Mouse (Mus musculus) forebrain, embryonic 10.5 days (tissue): ENCODE data around the gene Lrrc4c. TPM values are rescaled to one million over a fixed set of nuclear protein-coding genes. Genes with fewer than 3 reads are reported as not detected.

Experiments
- DNase-seq: peaks from one replicate; pipeline ENCODE4 v3.0.0-alpha.2; 2017; ENCODE audit warnings: low spot score; ENCODE audit errors: extremely low spot score
- H3K27ac ChIP-seq: fragments of 300-500 bp; sonication (generic); 2 replicates; pipeline ENCODE4 v1.5.1; 2016; ENCODE audit warnings: mild to moderate bottlenecking
- H3K27me3 ChIP-seq: fragments of 300-500 bp; sonication (generic); 2 replicates; pipeline ENCODE4 v1.6.1; 2016; ENCODE audit warnings: mild to moderate bottlenecking; ENCODE audit not compliant: poor library complexity, severe bottlenecking
- H3K36me3 ChIP-seq: fragments of 300-500 bp; sonication (generic); replicated peaks from 2 replicates; pipeline ENCODE4 v1.6.1; 2016; ENCODE audit warnings: mild to moderate bottlenecking, moderate library complexity
- H3K4me1 ChIP-seq: fragments of 300-500 bp; sonication (generic); 2 replicates; pipeline ENCODE4 v1.6.1; 2016
- H3K4me3 ChIP-seq: fragments of 300-500 bp; sonication (generic); 2 replicates; pipeline ENCODE4 v1.5.1; 2016; ENCODE audit warnings: mild to moderate bottlenecking, moderate library complexity
- H3K9me3 ChIP-seq: fragments of 300-500 bp; sonication (generic); 2 replicates; pipeline ENCODE4 v1.6.1; 2016; ENCODE audit warnings: mild to moderate bottlenecking, moderate library complexity
- WGBS: fragments of 180-500 bp; shearing (Covaris S2); methylation state at CpG from one replicate; pipeline ENCODE4 v1.1.7; 2016; 5-methylcytosine and 5-hydroxymethylcytosine counted together
- polyA plus RNA-seq: library from polyadenylated mRNA; unstranded; fragments of >200 nt; fragmentation: Nextera tagmentation; extraction: Ambion mirVana; gene quantifications from 2 replicates; pipeline ENCODE4 v1.2.1, GENCODE M21; 2016

Gene Lrrc4c
- polyA plus RNA-seq, 1 experiment from 2014 or later: 5.0 TPM

DNA sequence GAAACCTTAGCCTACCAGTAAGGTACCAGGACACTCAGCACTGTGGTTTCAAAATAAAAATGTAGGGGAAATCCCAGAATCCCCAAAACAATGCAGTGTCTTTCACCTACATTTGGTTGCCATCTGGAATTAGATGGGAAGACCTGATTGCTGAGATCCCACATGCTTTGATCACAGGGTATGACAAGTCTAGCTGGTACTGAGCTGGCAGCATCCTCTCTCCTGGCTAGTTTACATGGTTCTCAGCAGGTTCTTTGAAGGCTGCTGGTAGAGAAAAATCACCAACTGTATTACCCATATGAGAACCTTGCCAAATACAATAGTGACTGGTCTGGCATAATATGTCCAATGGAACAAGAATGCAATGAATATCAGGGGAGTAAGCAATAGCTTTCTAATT, 405.4 kb downstream of the Lrrc4c start:
- Histone ChIP-seq H3K36me3 (no peaks in the 10 kb centered on the region), H3K4me3 (no peak overlapping the region), H3K4me1 (no peaks in the 10 kb centered on the region), H3K9me3 (no peaks in the 10 kb centered on the region), H3K27ac (no peak overlapping the region), H3K27me3 (no peaks in the 10 kb centered on the region)
- DNase-seq: no peak

DNA sequence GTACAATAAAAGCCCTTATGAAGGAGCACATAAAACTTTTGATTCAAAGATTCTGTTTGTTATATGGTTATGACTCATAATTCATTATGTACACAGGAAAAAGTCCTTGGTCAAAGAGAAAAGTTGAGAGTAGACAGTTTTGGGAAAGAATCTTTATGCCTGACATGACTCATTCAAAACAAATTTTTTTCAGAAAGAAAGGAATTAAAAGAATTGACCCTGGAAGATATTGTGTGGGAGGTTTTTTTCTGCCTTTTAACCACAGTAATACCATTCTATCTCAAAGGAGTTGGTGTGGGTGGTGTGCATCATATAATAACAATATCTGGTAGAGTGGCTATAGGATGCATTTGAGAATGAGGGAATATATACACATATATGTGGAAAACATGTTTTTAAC, 418.1 kb downstream of the Lrrc4c start:
- Histone ChIP-seq H3K27me3 (no peaks in the 10 kb centered on the region), H3K9me3 (no peaks in the 10 kb centered on the region), H3K4me3 (no peak overlapping the region), H3K36me3 (no peaks in the 10 kb centered on the region), H3K4me1 (no peaks in the 10 kb centered on the region), H3K27ac (no peak overlapping the region)
- no peak for DNase-seq

- Histone ChIP-seq H3K4me1 (no peaks in the 10 kb centered on the region), H3K9me3 (no peaks in the 10 kb centered on the region), H3K4me3 (no peak overlapping the region), H3K27ac (no peak overlapping the region), H3K36me3 (no peaks in the 10 kb centered on the region), H3K27me3 (no peaks in the 10 kb centered on the region)
- no peak for DNase-seq
Measured at GRCm38 (mm10) chr2:96755066-96755465, 437.1 kb downstream of the Lrrc4c start.

- Histone ChIP-seq H3K27ac (no peak overlapping the region), H3K36me3 (no peaks in the 10 kb centered on the region), H3K4me3 (no peak overlapping the region), H3K27me3 (no peaks in the 10 kb centered on the region), H3K4me1 (no peaks in the 10 kb centered on the region), H3K9me3 (no peaks in the 10 kb centered on the region)
- WGBS: 79% methylated on average over 1 of the region's 1 CpGs
- DNase-seq: no peak
Measured at GRCm38 (mm10) chr2:96757701-96758100, 439.7 kb downstream of the Lrrc4c start.

DNA sequence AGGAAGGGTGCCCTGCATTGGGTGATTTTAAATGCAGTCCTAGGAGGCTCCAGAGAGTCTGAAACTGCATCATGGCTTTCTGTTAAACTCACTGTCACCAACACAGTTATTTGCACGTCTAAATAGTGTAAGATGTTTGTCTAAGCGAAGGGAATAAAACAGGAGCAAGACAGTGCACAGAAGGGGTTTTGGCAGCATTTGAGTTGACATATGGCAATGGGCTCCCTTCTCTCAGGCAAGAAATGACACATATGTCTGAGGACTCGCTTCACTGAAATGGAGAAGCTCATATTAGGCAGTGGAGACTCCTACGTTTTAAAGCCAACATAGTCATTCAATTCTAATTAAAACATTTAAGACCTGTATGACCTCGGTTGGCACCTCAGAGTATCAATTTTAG, 445.6 kb downstream of the Lrrc4c start:
- no peak overlapping the region for H3K27ac ChIP-seq
- no peaks in the 10 kb centered on the region for H3K4me1 ChIP-seq
- H3K27me3 ChIP-seq: no peaks in the 10 kb centered on the region
- DNase-seq: no peak
- 90% methylated on average over 5 of the region's 5 CpGs for whole genome bisulfite sequencing
- no peaks in the 10 kb centered on the region for H3K9me3 ChIP-seq
- H3K36me3 ChIP-seq: no peaks in the 10 kb centered on the region
- no peak overlapping the region for H3K4me3 ChIP-seq

DNA sequence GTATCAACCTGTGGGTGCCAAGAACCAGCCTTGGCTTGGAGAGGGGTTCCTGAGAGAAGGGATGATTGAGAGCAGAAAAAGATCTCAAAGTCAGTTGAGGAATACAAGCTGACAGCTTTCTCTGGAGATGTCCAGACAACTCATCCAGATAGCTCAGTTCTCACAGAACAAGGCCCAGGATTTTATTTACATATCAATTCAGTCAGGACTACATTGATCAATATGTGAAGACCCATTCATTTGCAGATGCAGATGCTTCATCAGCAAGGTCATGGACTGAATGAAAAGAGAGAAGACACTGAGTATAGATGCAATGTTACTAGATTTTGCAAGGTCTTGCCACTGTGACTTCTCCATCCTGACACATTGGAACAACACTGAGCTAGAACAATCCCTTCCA, 457.4 kb downstream of the Lrrc4c start:
- no peak for DNase-seq
- no peaks in the 10 kb centered on the region for H3K27me3 ChIP-seq
- H3K4me1 ChIP-seq: no peaks in the 10 kb centered on the region
- no peaks in the 10 kb centered on the region for H3K36me3 ChIP-seq
- H3K4me3 ChIP-seq: no peak overlapping the region
- H3K27ac ChIP-seq: no peak overlapping the region
- no peaks in the 10 kb centered on the region for H3K9me3 ChIP-seq

DNA sequence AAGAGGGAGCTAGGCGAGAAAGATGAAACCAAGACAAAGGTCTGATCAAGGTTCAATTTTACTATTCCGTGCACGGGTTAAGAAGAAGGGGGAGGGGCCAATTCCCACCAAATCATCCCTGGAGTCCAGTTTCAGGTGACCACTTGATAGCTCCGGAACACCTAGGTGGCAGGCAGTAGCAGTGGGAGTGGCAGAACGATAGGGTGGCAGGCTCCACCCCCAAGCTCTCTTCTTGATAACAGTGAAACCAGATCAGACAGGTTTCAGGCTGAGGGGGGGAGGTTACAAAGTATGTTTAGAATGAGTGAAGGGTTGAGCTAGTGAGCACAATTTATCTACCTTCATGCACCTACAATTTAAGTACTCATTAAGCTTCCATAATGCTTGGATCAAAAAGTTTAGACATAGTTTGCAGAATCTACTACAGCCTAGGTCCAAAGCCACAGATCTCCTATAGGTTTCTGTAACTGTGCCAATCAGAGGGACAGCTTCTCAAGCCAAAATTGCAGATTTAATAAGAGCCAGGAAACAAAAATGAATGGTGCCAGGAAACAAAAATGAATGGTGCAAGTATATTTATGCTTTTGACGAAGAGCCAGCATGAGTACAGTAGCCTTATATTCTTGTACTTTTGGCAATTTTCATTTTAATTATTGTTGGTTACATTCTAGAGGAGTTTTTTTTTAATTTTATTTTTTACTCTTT, 478.9 kb downstream of the Lrrc4c start:
- H3K36me3 ChIP-seq: no peaks in the 10 kb centered on the region
- H3K27me3 ChIP-seq: no peaks in the 10 kb centered on the region
- WGBS: 42% methylated on average over 6 of the region's 6 CpGs
- H3K4me1 ChIP-seq: no peaks in the 10 kb centered on the region
- no peaks in the 10 kb centered on the region for H3K9me3 ChIP-seq
- H3K4me3 ChIP-seq: no peak overlapping the region
- no peak for DNase-seq
- H3K27ac ChIP-seq: no peak overlapping the region

DNA sequence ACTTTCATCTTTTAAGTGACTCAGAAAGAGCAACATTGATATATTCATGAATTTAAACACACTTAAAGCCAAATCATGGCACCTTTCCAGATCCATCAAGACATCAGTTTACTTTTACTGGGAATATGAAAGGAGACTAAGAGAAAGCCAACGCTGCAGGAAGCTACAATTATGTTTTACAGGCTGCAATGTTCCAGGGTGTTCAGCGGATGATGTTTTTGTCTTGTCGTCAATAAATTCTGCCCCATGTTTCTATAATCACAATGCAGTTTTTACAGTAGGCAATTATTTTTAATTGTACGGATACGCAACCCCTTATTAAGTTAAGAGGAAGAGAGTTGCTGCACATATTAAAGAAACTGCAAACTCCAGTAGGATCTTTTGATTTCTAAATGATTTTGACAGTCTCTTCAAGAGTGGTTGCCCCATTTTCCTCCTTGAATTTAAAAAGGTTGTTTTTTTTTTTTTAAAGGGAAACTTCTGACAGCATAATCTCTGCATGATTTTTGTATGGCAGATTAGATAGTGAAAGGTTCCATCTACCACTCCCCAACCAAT, 532.9 kb downstream of the Lrrc4c start:
- Histone ChIP-seq H3K27me3 (no peaks in the 10 kb centered on the region), H3K27ac (no peak overlapping the region), H3K9me3 (no peaks in the 10 kb centered on the region), H3K36me3 (no peaks in the 10 kb centered on the region), H3K4me1 (no peaks in the 10 kb centered on the region), H3K4me3 (no peak overlapping the region)
- DNase-seq: no peak
- 91% methylated on average over 5 of the region's 5 CpGs for WGBS

DNA sequence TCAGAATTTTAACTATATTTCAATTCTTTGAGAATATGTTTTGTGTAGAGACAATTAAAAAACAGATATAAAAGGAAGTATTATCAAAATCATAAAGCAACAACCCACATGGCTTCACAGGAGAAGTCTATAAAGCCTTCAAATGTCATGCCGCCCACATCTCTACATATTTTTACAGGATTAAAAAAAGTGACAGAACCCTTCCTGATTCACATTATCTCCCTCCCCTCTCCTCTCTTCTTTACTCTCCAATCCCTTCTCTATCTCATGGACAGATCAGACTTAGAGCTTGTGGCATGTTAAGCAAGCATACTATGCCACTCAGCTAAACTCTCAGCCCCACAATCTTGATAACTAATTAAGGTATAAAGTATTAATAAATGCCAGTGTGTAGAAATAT, 535.8 kb downstream of the Lrrc4c start:
- no peaks in the 10 kb centered on the region for H3K27me3 ChIP-seq
- DNase-seq: no peak
- no peak overlapping the region for H3K4me3 ChIP-seq
- WGBS: 89% methylated on average over 1 of the region's 1 CpGs
- H3K4me1 ChIP-seq: no peaks in the 10 kb centered on the region
- no peak overlapping the region for H3K27ac ChIP-seq
- H3K9me3 ChIP-seq: no peaks in the 10 kb centered on the region
- H3K36me3 ChIP-seq: no peaks in the 10 kb centered on the region

DNA sequence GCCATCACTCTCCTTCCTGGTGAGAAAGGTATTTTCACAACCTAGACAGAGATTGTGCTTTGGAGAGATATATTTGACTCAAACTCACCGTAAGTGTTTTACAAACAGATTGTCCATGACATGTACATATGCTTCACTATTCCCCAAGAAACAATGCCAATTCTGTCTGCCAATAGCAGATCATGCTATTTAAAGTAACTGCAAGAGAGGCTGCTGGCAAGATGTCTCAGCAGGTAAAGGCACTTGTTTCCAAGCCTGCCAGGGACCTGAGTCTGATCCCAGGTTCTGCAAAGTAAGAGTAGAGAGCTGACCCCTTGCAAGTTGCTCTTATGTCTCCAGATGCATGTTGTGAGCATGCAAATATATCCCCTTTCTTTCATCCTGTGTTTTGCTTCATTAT, 558.1 kb downstream of the Lrrc4c start:
- Histone ChIP-seq H3K4me3 (no peak overlapping the region), H3K27me3 (no peaks in the 10 kb centered on the region), H3K4me1 (no peaks in the 10 kb centered on the region), H3K27ac (no peak overlapping the region), H3K9me3 (no peaks in the 10 kb centered on the region), H3K36me3 (no peaks in the 10 kb centered on the region)
- no peak for DNase-seq
- WGBS: 96% methylated on average over 1 of the region's 1 CpGs

DNA sequence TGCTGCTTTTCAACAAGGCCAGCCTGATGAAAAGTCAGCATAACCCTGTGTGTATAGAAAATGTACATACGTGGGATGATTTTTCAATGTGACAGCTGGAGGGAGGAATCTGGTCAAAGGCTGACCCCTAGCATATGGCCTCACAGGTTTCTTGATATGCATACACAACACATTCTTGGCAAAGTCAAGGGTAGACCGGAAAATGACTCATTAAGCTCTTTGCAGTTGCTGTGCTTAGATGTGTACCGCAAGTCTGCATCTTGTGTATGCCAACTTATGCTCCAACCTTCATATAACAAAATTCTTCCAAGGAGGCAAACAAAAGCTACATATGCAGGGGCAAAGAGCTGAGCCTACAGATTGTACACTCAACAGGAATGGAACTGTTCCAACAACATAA, 631.6 kb downstream of the Lrrc4c start:
- Histone ChIP-seq H3K27me3 (no peaks in the 10 kb centered on the region), H3K36me3 (no peaks in the 10 kb centered on the region), H3K27ac (no peak overlapping the region), H3K4me3 (no peak overlapping the region), H3K4me1 (no peaks in the 10 kb centered on the region), H3K9me3 (no peaks in the 10 kb centered on the region)
- no peak for DNase-seq
- WGBS: 91% methylated on average over 3 of the region's 3 CpGs

- no peaks in the 10 kb centered on the region for H3K27me3 ChIP-seq
- H3K4me3 ChIP-seq: no peak overlapping the region
- no peaks in the 10 kb centered on the region for H3K4me1 ChIP-seq
- H3K36me3 ChIP-seq: no peaks in the 10 kb centered on the region
- DNase-seq: no peak
- no peaks in the 10 kb centered on the region for H3K9me3 ChIP-seq
- no peak overlapping the region for H3K27ac ChIP-seq
Measured at GRCm38 (mm10) chr2:96999521-96999920, 681.6 kb downstream of the Lrrc4c start.

DNA sequence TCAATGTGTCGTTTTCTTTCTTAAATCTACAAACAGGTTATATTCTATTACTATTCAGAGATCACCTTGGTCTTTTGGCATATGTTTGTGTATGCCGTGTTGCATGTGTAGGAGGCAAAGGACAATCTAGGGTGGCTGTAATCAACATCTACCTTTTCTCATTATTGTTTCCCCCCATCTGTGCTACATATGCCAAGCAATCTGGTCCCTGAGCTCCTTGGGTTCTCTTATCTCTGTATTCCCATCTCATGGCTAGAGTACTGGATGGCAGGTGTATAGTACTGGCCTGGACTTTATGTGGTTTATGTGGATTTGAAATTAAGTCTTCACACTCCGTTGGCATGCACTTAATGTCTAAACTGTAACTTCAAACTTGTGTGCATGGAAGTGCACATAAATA, 700.4 kb downstream of the Lrrc4c start:
- no peak overlapping the region for H3K4me3 ChIP-seq
- no peaks in the 10 kb centered on the region for H3K9me3 ChIP-seq
- no peaks in the 10 kb centered on the region for H3K36me3 ChIP-seq
- no peaks in the 10 kb centered on the region for H3K27me3 ChIP-seq
- H3K27ac ChIP-seq: no peak overlapping the region
- 81% methylated on average over 3 of the region's 3 CpGs for WGBS
- DNase-seq: no peak
- H3K4me1 ChIP-seq: no peaks in the 10 kb centered on the region

- Histone ChIP-seq H3K4me3 (no peak overlapping the region), H3K9me3 (no peaks in the 10 kb centered on the region), H3K27ac (no peak overlapping the region), H3K36me3 (no peaks in the 10 kb centered on the region), H3K27me3 (no peaks in the 10 kb centered on the region), H3K4me1 (no peaks in the 10 kb centered on the region)
- DNase-seq: no peak
- 54% methylated on average over 1 of the region's 1 CpGs for WGBS
Measured at GRCm38 (mm10) chr2:97026991-97027390, 709.0 kb downstream of the Lrrc4c start.
